Mouse (Mus musculus): ENCODE measurements around the gene Gm10184. TPM values are rescaled to one million over a fixed set of nuclear protein-coding genes. Genes with fewer than 3 reads are reported as not detected.

The Gm10184 gene
- 5.9 and 7.8 TPM in 2 replicates for polyA plus RNA-seq (2012)

- TF ChIP-seq GATA1 (IDR thresholded peaks at IDR 0.05; ENCODE audit: low read length) = no peak
Observed at GRCm38 (mm10) chr17:89910349-89910748, at the start of gene Gm10184. Gm10184 (minus strand) TSS chr17:89910449.

- TF ChIP-seq GATA1 (IDR thresholded peaks at IDR 0.05; ENCODE audit: low read length) = no peak
Observed at GRCm38 (mm10) chr17:89933950-89934349, 23.7 kb upstream of the Gm10184 start.

DNA sequence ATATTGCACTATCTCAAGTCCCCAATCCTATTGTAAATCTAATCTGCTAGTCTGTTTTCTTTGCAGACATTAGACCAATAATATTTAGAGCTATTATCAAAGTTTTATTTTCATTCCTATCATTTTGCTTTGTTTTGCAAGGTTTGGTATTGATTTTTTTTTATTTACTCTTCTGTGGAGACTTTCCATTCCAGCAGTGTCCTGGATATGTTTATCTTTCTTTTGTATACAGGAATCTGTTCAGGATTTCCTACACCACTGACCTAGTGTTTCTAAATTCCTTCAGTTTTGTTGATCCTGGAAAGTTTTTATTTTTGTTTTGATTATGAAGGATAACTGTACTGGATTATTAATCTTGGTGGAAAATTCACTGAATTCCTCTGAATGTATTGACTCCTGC is 2.6 kb downstream of the Gm10184 start:
- no peak for TF ChIP-seq GATA1 (IDR thresholded peaks at IDR 0.05; ENCODE audit: low read length)

- no peak for TF ChIP-seq GATA1 (IDR thresholded peaks at IDR 0.05; ENCODE audit: low read length)
Observed at GRCm38 (mm10) chr17:89902767-89903166, 7.5 kb downstream of the Gm10184 start.

- no peak for TF ChIP-seq GATA1 (IDR thresholded peaks at IDR 0.05; ENCODE audit: low read length)
Observed at GRCm38 (mm10) chr17:89900610-89901009, 9.6 kb downstream of the Gm10184 start.

GRCm38 (mm10) chr17:89899813-89900212 is 10.4 kb downstream of the Gm10184 start:
- no peak for TF ChIP-seq GATA1 (IDR thresholded peaks at IDR 0.05; ENCODE audit: low read length)

GRCm38 (mm10) chr17:89864996-89865395 is 45.3 kb downstream of the Gm10184 start:
- TF ChIP-seq GATA1 (IDR thresholded peaks at IDR 0.05; ENCODE audit: low read length) = no peak

Measured in G1E-ER4 (cell line).